Mouse (Mus musculus) urinary bladder, postnatal 4 days (tissue): ENCODE results near the gene Ccdc82.

Source experiments
- DNase-seq, 2 experiments: peaks; one replicate each; pipeline ENCODE4 v3.0.0; 2021 to 2022; ENCODE audit warnings: low spot score in 2 of 2

The Ccdc82 gene

GRCm38 (mm10) chr9:13246815-13247638 lies at the start of gene Ccdc82:
Ccdc82 (plus strand) TSS chr9:13246955.
- peak; percentile 86 to 96 for DNase-seq

GRCm38 (mm10) chr9:13200079-13200478 lies 46.7 kb upstream of the Ccdc82 start:
- DNase-seq: no peak

GRCm38 (mm10) chr9:13203109-13203508 lies 43.6 kb upstream of the Ccdc82 start:
- DNase-seq: no peak

GRCm38 (mm10) chr9:13203681-13204080 lies 43.1 kb upstream of the Ccdc82 start:
- DNase-seq: no peak

GRCm38 (mm10) chr9:13206369-13206768 lies 40.4 kb upstream of the Ccdc82 start:
- no peak for DNase-seq

GRCm38 (mm10) chr9:13225872-13226271 lies 20.9 kb upstream of the Ccdc82 start:
- no peak for DNase-seq

GRCm38 (mm10) chr9:13230553-13230952 lies 16.2 kb upstream of the Ccdc82 start:
- no peak for DNase-seq

- no peak for DNase-seq
Observed at GRCm38 (mm10) chr9:13231545-13232216, 15.1 kb upstream of the Ccdc82 start.

- DNase-seq: no peak
Observed at GRCm38 (mm10) chr9:13242321-13242720, 4.4 kb upstream of the Ccdc82 start.

- DNase-seq: peak in 1 of 2 experiments; percentile 17
Observed at GRCm38 (mm10) chr9:13245481-13245880, 1.3 kb upstream of the Ccdc82 start, which contains the start of gene Jrkl. Jrkl (minus strand) TSS chr9:13245829.

GRCm38 (mm10) chr9:13248104-13248503 lies 1.3 kb downstream of the Ccdc82 start:
- no peak for DNase-seq

- no peak for DNase-seq
Observed at GRCm38 (mm10) chr9:13251251-13251650, 4.5 kb downstream of the Ccdc82 start.

- DNase-seq: no peak
Observed at GRCm38 (mm10) chr9:13256726-13257125, 10.0 kb downstream of the Ccdc82 start.

GRCm38 (mm10) chr9:13258173-13258572 lies 11.4 kb downstream of the Ccdc82 start:
- DNase-seq: no peak

GRCm38 (mm10) chr9:13260980-13261379 lies 14.2 kb downstream of the Ccdc82 start:
- DNase-seq: no peak

- no peak for DNase-seq
Observed at GRCm38 (mm10) chr9:13273219-13273618, 26.5 kb downstream of the Ccdc82 start.

- DNase-seq: no peak
Observed at GRCm38 (mm10) chr9:13287482-13287881, 40.7 kb downstream of the Ccdc82 start.

- DNase-seq: peak; percentile 89 to 92
Observed at GRCm38 (mm10) chr9:13296274-13297121, 49.7 kb downstream of the Ccdc82 start.

- DNase-seq: no peak
Observed at GRCm38 (mm10) chr9:13297122-13297667, 50.4 kb downstream of the Ccdc82 start.

GRCm38 (mm10) chr9:13297668-13298512 lies 51.1 kb downstream of the Ccdc82 start, which contains the start of gene Maml2:
Maml2 (plus strand) TSS chr9:13297957.
- peak; percentile 62 for DNase-seq

- no peak for DNase-seq
Observed at GRCm38 (mm10) chr9:13298513-13298878, 51.7 kb downstream of the Ccdc82 start.
